Mouse (Mus musculus): ENCODE results near the gene Atp8a1. TPM values are rescaled to one million over a fixed set of nuclear protein-coding genes. Genes with fewer than 3 reads are reported as not detected.

The Atp8a1 gene
- polyA plus RNA-seq, 1 experiment = 2.4 TPM

DNA sequence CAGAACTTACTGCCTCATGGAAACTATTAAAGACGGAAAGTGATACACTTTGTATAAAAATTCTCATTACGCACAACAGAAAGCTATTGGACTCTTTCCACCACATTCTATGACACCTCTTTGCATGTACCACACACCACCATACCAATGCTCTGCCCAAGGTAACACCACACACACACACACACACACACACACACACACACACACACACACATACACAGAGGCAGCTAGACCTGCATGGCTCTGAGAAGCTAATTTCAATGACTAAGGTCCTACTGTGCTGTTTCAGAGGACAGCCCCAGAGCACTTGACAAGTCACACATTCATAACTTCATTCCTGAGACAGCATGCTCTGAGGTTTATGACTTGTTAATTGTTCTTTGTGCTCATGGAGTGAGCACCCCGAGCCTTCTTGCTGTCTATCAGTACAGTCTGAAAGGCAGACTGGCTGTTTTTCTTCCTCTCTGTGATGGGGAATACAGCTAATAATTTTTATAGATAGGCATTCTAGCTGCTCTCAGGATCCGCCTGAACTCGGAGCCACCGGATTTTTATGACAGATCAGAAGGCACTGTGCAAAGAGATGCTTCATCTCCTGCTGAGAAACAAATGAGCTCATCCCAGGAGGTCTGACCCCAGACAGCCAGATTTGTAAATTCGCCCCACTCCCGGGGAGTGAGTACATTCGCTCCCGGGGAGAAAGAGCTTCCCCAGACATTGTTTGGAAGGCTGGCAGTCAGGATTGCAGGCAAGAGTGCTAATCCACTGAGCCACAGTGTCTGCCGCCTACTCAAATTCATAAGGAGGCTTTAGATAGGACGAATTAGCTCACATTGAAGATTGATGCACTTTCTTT is 150.3 kb downstream of the Atp8a1 start:
- Histone ChIP-seq H3K4me1 (ENCODE audit: control insufficient read depth, insufficient read depth, low read length) (no peaks in the 10 kb centered on the region), H3K36me3 (ENCODE audit: control insufficient read depth, insufficient read depth, low read length) (no peaks in the 10 kb centered on the region), H3K4me3 (ENCODE audit: control insufficient read depth, low read depth, low read length) (no peak overlapping the region), H3K27ac (ENCODE audit: control insufficient read depth, insufficient read depth, low read depth, low read length) (no peak overlapping the region), H3K27me3 (ENCODE audit: control insufficient read depth, insufficient read depth, low read length) (no peaks in the 10 kb centered on the region)
- TF ChIP-seq CTCF (IDR thresholded peaks at IDR 0.05; ENCODE audit: control insufficient read depth, insufficient read depth, insufficient replicate concordance, low read depth, low read length) (no peak), POLR2A (IDR thresholded peaks at IDR 0.05; ENCODE audit: control insufficient read depth, low read depth, low read length) (no peak)

DNA sequence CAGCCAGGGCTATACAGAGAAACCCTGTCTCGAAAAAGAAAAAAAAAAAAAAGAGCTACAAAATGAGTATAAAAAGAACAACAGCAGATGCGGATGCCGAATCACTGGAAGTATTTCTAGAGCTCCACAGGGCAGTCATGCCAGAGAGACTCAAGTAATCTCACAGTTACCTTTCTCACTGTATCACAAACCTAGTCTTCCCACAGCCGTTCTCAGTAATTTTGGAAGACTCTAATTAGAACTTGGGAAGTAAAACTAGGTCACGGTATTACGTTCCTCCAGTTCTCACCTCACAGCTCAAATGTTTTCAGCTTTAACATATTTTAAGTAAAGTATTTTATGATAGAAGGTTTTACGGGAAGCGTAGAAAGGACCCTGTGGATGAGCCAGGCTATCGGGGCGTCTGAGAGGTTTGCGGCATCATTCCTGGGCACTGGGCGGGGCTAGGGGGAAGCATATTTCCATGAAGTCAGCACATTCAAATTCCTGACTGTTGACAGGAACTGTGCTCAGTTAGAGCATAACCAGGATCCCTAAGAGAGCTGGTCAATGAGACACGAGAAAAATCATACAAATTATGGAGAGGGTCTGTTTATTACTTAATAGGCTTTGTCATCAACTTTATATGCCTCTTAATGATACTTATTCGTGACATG is 152.1 kb downstream of the Atp8a1 start:
- TF ChIP-seq POLR2A (IDR thresholded peaks at IDR 0.05; ENCODE audit: control insufficient read depth, low read depth, low read length) (no peak), CTCF (IDR thresholded peaks at IDR 0.05; ENCODE audit: control insufficient read depth, insufficient read depth, insufficient replicate concordance, low read depth, low read length) (no peak)
- Histone ChIP-seq H3K27ac (ENCODE audit: control insufficient read depth, insufficient read depth, low read depth, low read length) (no peak overlapping the region), H3K4me1 (ENCODE audit: control insufficient read depth, insufficient read depth, low read length) (no peaks in the 10 kb centered on the region), H3K27me3 (ENCODE audit: control insufficient read depth, insufficient read depth, low read length) (no peaks in the 10 kb centered on the region), H3K36me3 (ENCODE audit: control insufficient read depth, insufficient read depth, low read length) (no peaks in the 10 kb centered on the region), H3K4me3 (ENCODE audit: control insufficient read depth, low read depth, low read length) (no peak overlapping the region)

DNA sequence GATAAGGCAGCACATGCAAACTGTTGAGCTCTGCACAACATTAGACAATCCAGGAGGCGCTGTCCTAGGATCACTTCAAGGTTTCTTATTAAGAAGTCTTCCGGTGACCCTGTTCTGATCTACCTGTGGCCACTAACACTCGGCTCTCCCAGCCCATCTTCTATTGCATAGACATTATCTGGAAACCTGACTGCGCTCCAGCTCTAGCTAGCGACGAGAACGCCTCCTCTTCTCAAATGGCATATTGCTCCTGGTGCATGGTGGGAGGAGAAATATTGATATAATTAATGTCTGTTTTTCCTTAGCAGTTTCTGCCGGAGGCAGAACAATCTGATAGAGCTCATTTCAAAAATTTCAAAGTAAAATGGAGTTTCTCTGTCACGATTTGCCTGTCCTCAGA is 156.9 kb downstream of the Atp8a1 start:
- Histone ChIP-seq H3K27ac (ENCODE audit: control insufficient read depth, insufficient read depth, low read depth, low read length) (no peak overlapping the region), H3K36me3 (ENCODE audit: control insufficient read depth, insufficient read depth, low read length) (no peaks in the 10 kb centered on the region), H3K4me3 (ENCODE audit: control insufficient read depth, low read depth, low read length) (peak overlapping the region; percentile 59; the same call in 1 of the 2 replicates), H3K4me1 (ENCODE audit: control insufficient read depth, insufficient read depth, low read length) (no peaks in the 10 kb centered on the region), H3K27me3 (ENCODE audit: control insufficient read depth, insufficient read depth, low read length) (no peaks in the 10 kb centered on the region)
- TF ChIP-seq POLR2A (IDR thresholded peaks at IDR 0.05; ENCODE audit: control insufficient read depth, low read depth, low read length) = no peak
- no peak for TF ChIP-seq CTCF (IDR thresholded peaks at IDR 0.05; ENCODE audit: control insufficient read depth, insufficient read depth, insufficient replicate concordance, low read depth, low read length)

DNA sequence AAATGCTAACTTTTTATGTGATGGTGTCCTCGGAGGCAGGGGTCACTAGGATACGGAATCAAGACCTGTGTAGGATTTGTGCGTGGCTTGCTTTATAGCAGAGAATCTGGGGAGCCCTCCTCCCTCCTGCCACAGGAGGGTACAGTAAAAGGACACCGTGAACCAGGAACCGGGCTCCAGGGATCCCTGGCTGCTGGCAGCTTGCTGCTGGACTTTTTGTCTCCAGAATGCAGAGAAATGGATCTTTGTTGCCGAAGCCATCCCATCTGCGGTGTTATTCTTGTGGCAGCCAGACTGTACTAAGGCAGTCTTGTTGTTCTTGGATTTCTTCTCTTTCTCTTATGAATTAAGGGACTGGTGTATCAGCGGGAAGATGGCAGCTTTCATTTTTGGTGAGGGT is 159.2 kb downstream of the Atp8a1 start:
- H3K27ac ChIP-seq (ENCODE audit: control insufficient read depth, insufficient read depth, low read depth, low read length) = no peak overlapping the region
- no peaks in the 10 kb centered on the region for H3K36me3 ChIP-seq (ENCODE audit: control insufficient read depth, insufficient read depth, low read length)
- H3K4me3 ChIP-seq (ENCODE audit: control insufficient read depth, low read depth, low read length) = no peak overlapping the region
- TF ChIP-seq POLR2A (IDR thresholded peaks at IDR 0.05; ENCODE audit: control insufficient read depth, low read depth, low read length) (no peak), CTCF (IDR thresholded peaks at IDR 0.05; ENCODE audit: control insufficient read depth, insufficient read depth, insufficient replicate concordance, low read depth, low read length) (no peak)
- H3K27me3 ChIP-seq (ENCODE audit: control insufficient read depth, insufficient read depth, low read length) = no peaks in the 10 kb centered on the region
- no peaks in the 10 kb centered on the region for H3K4me1 ChIP-seq (ENCODE audit: control insufficient read depth, insufficient read depth, low read length)

DNA sequence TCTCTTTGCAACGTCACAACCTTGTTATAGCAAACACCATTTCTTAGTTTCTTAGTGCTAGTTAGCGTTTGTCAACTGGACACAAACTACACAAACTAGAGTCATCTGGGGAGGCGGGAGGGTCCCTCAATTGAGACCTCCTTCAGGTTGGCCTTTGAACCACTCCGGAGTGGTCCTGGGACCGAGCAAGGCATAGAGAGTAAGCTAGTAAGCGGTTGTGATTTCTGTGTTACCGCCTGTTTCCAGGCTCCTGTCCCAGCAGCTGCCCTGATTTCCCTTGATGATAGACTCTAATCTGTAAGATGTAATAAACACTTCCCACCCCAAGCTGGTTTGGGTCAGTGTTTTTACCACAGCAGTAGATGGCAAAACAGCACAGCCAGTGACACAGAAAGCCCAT is 161.3 kb downstream of the Atp8a1 start:
- H3K27ac ChIP-seq (ENCODE audit: control insufficient read depth, insufficient read depth, low read depth, low read length) = no peak overlapping the region
- no peaks in the 10 kb centered on the region for H3K27me3 ChIP-seq (ENCODE audit: control insufficient read depth, insufficient read depth, low read length)
- H3K4me1 ChIP-seq (ENCODE audit: control insufficient read depth, insufficient read depth, low read length) = no peaks in the 10 kb centered on the region
- H3K36me3 ChIP-seq (ENCODE audit: control insufficient read depth, insufficient read depth, low read length) = no peaks in the 10 kb centered on the region
- TF ChIP-seq CTCF (IDR thresholded peaks at IDR 0.05; ENCODE audit: control insufficient read depth, insufficient read depth, insufficient replicate concordance, low read depth, low read length) = no peak
- TF ChIP-seq POLR2A (IDR thresholded peaks at IDR 0.05; ENCODE audit: control insufficient read depth, low read depth, low read length) = no peak
- H3K4me3 ChIP-seq (ENCODE audit: control insufficient read depth, low read depth, low read length) = no peak overlapping the region

DNA sequence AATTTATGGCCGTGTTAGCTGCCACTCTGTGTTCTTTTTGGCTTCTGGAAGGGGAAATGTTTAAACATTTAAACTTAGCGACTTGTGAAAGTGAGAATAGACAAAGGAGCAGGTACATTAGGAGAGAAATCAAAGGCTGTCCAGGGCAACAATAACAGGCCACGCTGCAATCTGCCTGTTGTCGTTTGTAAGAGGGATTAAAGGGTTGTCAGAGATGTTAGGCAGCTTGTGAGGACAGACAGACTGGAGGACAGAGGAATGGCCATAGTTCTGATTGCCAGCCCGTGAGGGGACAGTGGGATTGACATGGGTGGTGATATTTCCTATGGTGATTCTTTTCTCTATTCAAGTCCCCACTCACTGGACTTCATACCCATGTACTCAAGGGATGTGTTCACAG is 161.8 kb downstream of the Atp8a1 start:
- Histone ChIP-seq H3K27me3 (ENCODE audit: control insufficient read depth, insufficient read depth, low read length) (no peaks in the 10 kb centered on the region), H3K36me3 (ENCODE audit: control insufficient read depth, insufficient read depth, low read length) (no peaks in the 10 kb centered on the region), H3K4me3 (ENCODE audit: control insufficient read depth, low read depth, low read length) (no peak overlapping the region), H3K27ac (ENCODE audit: control insufficient read depth, insufficient read depth, low read depth, low read length) (no peak overlapping the region), H3K4me1 (ENCODE audit: control insufficient read depth, insufficient read depth, low read length) (no peaks in the 10 kb centered on the region)
- TF ChIP-seq POLR2A (IDR thresholded peaks at IDR 0.05; ENCODE audit: control insufficient read depth, low read depth, low read length) (no peak), CTCF (IDR thresholded peaks at IDR 0.05; ENCODE audit: control insufficient read depth, insufficient read depth, insufficient replicate concordance, low read depth, low read length) (no peak)

DNA sequence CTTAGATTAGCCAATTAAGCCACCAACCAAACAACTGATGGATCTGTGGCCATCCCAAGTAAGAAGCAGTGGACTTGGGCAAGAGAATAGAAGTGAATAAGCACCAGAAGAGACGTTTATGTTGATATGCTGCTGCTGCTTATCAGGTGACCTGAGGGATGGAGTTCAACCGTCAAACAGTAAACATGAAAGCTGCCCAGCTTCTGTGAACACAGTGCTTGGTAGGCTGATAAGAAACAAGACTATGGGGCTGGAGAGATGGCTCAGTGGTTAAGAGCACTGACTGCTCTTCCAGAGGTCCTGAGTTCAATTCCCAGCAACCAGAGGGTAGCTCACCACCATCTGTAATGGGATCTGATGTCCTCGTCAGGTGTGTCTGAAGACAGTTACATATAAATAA is 168.4 kb downstream of the Atp8a1 start:
- TF ChIP-seq POLR2A (IDR thresholded peaks at IDR 0.05; ENCODE audit: control insufficient read depth, low read depth, low read length) (no peak), CTCF (IDR thresholded peaks at IDR 0.05; ENCODE audit: control insufficient read depth, insufficient read depth, insufficient replicate concordance, low read depth, low read length) (no peak)
- H3K36me3 ChIP-seq (ENCODE audit: control insufficient read depth, insufficient read depth, low read length) = no peaks in the 10 kb centered on the region
- H3K4me3 ChIP-seq (ENCODE audit: control insufficient read depth, low read depth, low read length) = no peak overlapping the region
- H3K27ac ChIP-seq (ENCODE audit: control insufficient read depth, insufficient read depth, low read depth, low read length) = no peak overlapping the region
- H3K27me3 ChIP-seq (ENCODE audit: control insufficient read depth, insufficient read depth, low read length) = no peaks in the 10 kb centered on the region
- H3K4me1 ChIP-seq (ENCODE audit: control insufficient read depth, insufficient read depth, low read length) = no peaks in the 10 kb centered on the region
